Mouse (Mus musculus) left cerebral cortex, adult 8-10 months (tissue): ENCODE measurements at regions not wholly inside any gene's neighbourhood (a gene's known extent, or its start where the extent isn't known, plus 50 kb on each side); places are given as distances from the start of the nearest gene placed in this dataset.

Experiments
- DNase-seq, 2 experiments: peaks; one replicate each; pipeline ENCODE4 v3.0.0; 2022; ENCODE audit warnings: low spot score in 2 of 2

DNA sequence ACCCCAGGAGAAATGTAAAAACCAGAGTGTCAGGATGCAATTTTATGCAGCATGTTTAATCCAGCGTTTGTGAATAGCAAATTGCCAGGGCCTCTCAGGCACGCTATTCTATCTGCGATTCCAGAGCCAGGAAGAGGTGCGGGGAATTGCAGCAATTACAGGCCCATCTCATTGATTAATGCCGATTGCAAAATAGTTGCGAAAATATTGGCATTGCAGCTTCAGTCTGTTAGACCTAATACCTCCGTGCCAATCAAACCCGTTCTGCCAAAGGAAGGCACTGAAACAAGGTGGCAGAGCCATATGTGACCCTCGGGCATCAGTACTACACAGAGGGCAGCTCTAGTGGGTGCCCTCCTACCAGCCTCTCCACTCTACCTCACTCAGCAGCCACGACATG, 212.2 kb upstream of the A230072I06Rik start:
- DNase-seq = no peak

- peak; percentile 26 to 78 for DNase-seq
These were observed 205.2 kb upstream of the A230072I06Rik start for GRCm38 (mm10) chr8:12073311-12073999.

DNA sequence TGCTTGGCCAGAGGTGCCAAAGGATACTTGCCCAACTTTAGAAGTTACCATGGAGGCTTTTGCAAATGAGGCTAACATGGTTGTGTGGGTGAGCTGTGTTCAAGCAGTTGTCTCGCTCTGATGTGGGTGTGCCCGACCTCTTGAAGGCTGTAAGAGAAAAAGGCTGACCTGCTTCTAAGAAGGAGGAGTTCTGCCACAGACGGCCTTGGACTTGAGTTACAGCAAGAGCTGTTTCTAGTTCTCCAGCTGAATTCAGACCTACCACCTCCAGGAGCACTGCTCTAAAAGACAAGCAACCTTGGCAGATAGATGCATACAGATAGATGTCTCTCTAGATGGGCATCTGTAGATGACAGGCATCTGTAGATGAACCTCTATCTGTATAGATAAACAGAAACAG, 202.7 kb upstream of the A230072I06Rik start:
- DNase-seq = no peak

GRCm38 (mm10) chr8:12076811-12077375, 201.7 kb upstream of the A230072I06Rik start:
- no peak for DNase-seq

DNA sequence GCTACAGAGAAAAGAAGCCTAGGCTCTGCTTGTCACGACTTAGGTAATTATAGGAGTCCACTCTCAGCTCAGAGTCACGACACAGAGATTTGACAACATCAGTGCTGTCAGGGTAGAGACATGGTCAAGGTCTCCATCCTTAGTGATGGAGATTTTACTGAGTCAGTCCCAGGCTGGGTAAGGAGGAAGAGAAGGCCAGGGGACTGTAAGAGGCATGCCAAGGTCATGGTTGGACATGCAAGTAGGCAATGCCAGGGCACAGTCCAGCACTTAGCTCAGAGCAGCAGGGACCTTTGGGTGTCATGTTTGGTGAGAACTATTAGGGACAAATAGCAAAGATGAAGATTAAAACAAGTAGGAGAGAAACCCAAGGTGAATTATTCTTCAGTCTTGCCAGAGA, 200.7 kb upstream of the A230072I06Rik start:
- DNase-seq = no peak

- DNase-seq = no peak
These were observed 199.7 kb upstream of the A230072I06Rik start for GRCm38 (mm10) chr8:12078679-12079566.

GRCm38 (mm10) chr8:12081536-12081935, 197.1 kb upstream of the A230072I06Rik start:
- DNase-seq = no peak

DNA sequence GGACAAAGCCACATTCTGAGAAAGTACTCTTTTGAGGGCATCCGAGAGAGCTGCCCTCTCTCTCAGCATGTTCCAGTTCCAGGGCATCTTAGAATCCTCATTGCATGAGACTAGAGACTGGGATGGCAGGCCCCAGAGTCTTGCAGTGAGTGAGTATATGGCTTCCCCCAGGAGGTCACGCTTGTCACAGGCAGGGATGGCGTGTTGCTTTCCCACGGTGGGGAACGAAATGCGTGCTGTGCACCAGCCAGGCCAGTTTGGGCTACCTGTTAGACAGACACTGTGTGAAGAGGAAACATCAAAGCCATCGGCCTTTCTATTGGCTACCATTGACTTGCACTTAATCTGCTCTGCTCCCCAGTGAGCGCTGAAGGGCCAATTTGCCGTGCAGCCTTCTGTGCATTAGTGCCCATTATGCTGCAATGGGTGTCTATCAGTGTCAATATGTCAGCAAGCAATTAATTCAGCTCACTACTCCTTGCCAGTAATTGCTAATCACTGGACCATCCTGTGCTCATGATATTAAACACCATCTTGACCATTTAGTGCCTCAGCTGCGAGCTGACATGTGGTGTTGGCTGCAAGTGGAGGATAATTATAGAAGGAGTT, 191.3 kb upstream of the A230072I06Rik start:
- DNase-seq = no peak

GRCm38 (mm10) chr8:12100145-12100544, 178.5 kb upstream of the A230072I06Rik start:
- DNase-seq = no peak

DNA sequence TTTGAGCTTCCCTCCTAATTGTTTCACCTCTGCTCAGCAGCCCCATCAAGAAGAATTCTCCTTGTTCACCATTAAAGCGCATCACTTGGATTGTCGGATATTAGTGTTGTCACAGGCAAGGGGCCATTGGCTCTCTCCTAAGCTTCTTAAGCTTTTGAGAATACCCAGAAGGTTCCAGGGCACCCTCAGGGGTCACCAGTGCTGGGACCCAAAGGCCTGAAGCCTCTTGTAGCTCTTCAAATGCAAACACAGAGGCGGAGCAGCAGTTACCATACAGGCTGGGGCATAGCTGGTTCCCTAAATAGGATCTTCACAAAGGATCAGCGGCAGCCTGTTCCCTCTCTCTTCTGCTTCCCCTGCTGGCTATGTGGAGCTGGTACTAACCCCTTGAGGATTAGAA, 175.3 kb upstream of the A230072I06Rik start:
- no peak for DNase-seq

DNA sequence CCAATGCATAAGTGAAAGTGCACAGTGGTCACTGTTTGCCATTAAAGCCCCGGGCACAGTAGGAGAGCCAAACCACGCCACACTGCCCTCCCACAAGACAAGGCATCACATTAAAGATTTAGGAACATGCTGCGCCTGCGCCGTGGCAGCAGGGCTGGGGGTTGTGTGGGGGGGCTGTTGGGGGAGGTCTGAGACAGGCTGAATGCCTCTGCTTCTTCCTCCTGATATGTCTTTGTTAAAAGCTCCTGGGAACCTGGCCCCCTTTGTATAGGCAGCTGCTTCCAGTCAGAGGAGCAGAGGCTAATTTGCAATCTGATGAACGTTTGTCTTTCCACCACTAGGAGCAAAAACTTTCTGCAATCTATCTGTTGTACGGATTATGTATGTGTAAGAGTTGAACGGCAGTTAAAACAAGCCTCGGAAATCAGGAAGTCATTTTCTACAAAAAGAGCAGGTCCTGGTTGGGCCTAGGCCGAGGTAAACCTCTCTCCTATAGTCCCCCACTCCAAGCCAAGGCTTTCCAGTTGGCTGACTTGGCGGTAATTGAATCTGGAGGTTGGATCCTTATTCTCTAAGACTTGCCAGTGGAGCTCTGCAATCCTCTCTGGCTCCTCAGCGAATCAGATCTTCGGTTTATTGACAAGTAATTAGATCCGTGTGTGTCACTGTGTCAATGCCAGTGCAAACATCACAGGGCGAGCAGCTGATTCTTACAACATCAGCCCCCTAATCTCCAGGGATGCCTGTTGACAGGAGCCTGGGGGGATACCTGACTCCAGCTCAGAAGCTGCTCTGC, 173.3 kb upstream of the A230072I06Rik start:
- DNase-seq = no peak

DNA sequence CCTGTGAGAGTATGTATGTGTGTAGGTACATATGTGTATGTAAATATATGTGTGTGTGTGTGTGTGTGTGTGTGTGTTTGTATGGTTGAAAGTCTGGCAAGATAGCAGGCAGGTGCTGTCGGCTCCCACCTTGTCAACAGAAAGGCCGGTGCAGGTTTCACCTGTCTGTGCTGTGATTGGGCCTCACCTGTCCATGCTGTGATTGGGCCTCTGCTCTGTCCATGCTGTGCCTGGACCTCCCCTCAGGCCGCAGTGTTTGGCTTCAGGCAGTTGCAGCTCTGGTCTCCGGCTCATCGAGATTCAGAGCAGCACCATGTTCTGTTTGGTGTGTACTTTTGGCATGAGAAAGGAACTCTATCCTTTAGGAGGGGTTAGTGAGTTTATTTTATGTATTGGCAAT, 170.0 kb upstream of the A230072I06Rik start:
- no peak for DNase-seq

DNA sequence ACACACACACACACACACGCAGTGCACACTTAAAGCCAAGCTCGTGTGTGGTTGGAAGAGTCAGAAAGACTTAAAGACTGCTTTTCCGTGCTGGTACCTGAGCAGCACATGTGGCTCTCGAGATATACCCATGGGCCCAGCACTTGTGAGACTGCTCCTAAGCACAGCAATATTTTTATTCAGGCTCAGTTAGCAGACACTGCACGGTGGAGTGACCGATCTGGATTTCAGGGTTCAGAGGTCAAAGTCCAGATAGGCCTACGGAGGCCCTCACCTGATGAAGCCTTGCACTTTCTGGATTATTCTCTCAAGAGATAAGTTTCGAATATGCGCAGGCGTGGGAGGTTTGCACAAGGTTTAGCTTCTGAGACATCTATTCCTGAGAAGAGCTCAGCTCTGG, 167.0 kb upstream of the A230072I06Rik start:
- DNase-seq = no peak

DNA sequence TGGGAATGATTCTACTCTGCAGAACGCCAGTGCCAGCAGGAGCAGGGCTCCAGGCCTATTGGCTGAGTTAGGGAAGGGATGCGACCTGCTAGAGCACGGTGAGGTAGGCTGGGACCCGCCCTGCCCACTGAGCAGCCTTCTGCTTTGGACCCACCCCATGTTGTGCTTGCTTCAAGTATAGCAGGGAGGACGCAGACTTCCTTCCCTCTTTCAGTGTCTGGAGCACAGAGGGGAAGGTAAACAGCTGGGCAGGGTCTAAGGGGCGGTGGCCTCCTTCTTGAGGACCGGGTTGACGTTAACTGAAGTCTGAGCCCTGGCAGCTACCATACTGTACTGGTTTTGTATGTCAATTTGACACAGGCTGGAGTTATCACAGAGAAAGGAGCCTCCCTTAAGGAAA, 165.6 kb upstream of the A230072I06Rik start:
- no peak for DNase-seq

DNA sequence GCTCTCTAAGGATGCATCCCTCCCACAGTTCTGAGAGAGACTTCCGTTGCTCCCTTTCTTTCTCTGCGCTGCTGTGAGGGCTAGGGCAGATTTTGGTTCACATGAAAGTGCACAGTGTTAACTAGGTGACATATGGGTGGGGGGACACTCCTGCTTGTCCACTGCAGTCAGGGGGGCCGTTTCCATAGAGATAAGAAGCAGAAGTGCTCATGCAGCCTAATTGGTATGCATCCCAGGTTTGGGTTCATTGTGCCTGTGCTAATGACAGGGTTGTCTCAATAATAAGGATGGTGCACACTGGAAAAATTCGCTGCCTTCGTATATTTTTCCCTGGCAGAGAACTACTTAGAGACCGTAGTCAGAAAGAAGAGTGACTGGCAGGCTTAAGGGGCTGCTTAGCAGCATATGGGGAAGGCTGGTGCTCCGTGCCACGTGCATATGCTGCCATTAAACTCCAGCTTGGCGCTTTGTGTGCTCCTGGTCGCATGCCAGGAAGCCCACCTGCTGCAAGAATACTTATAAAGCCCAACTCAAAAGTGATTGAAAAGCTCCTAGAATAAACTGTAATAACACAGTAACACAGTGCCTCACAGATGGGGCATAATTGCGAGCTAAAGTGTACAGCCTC, 152.1 kb upstream of the A230072I06Rik start:
- DNase-seq = peak in 1 of 2 experiments; percentile 14

GRCm38 (mm10) chr8:12127106-12127800, 151.4 kb upstream of the A230072I06Rik start:
- DNase-seq = no peak

DNA sequence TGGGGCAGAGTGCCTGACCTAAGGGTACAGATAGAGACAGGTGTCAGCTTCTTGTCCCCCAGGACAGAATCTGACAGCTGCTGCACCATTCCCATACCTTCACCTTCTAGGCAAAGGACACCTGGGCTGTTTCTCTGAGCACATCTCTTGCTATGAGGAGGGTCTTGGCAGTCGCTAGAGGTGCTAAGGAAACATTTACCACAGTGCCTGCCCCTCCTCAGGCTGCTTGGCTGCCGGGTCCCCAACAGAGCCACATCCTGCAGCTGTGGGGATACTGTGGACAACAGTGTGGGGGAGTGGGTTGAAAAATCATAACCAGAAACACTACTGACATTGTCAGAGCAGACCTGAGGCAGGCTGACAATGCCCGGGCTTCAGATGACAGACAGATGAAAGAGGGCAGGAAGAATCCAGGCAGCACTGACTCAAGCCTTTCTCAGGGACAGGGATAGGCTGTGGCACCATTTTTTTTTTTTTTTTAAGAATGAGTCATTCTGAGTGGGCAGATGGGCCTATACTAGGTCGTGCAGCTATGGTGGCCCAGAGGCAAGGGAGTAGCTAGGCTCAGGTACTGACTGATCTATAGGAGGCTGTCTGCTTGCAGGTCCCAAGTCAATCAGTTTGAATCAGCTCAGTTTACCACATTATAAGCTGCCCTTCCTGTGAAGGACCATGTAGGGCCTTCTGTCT, 150.7 kb upstream of the A230072I06Rik start:
- no peak for DNase-seq

DNA sequence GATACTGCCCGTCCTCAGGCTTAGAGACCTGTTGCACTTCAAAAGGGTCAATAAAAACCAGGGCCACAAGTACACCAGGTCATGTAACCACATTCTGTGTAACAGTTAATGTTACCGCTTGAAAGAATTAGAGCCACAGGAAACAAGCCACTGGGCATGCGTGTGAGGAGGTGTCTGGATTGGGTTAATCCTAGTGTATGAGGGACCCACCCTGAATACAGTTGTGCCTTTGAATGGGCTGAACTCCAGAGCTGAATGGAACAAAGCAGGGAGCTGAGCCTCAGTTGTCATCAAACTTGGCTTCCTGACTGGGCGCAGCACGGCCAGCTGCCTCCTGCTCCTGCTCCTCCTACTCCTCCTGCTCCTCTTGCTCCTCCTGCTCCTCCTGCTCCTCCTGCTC, 148.0 kb upstream of the A230072I06Rik start:
- no peak for DNase-seq

DNA sequence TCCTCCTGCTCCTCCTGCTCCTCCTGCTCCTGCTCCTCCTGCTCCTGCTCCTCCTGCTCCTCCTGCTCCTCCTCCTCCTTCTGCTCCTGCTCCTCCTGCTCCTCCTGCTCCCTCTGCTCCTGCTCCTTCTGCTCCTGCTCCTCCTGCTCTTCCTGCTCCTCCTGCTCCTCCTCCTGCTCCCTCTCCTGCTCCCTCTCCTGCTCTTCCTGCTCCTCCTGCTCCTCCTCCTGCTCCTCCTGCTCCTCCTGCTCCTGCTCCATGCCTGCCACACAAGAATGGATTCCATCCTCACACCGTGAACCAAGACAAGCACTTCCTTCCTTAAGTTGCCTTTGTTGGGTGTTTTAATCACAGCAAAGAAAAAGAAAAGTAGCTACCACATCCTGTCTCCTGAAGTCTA, 144.4 kb upstream of the A230072I06Rik start:
- no peak for DNase-seq
